Mouse (Mus musculus): ENCODE results near the gene Comt. TPM values are rescaled to one million over a fixed set of nuclear protein-coding genes. Genes with fewer than 3 reads are reported as not detected.

The Comt gene
- polyA plus RNA-seq, 1 experiment: 7.4 TPM

- Histone ChIP-seq H3K36me3 (ENCODE audit: control insufficient read depth) (peaks cover 97% of the 10 kb centered on the region), H3K27me3 (ENCODE audit: control insufficient read depth) (no peaks in the 10 kb centered on the region), H3K4me3 (replicated peaks) (no peak overlapping the region), H3K9me3 (ENCODE audit: control insufficient read depth, low read length) (no peaks in the 10 kb centered on the region), H3K4me1 (ENCODE audit: control insufficient read depth) (peaks cover 66% of the 10 kb centered on the region)
- TF ChIP-seq GATA1 (IDR thresholded peaks at IDR 0.05; ENCODE audit: low read length) (no peak), TAL1 (IDR thresholded peaks at IDR 0.05; ENCODE audit: low read length) (no peak)
These were observed 9.2 kb downstream of the Comt start for GRCm38 (mm10) chr16:18417491-18417890.

GRCm38 (mm10) chr16:18416837-18417236, 9.8 kb downstream of the Comt start:
- Histone ChIP-seq H3K9me3 (ENCODE audit: control insufficient read depth, low read length) (no peaks in the 10 kb centered on the region), H3K4me3 (replicated peaks) (no peak overlapping the region), H3K4me1 (ENCODE audit: control insufficient read depth) (peaks cover 63% of the 10 kb centered on the region), H3K27me3 (ENCODE audit: control insufficient read depth) (no peaks in the 10 kb centered on the region), H3K36me3 (ENCODE audit: control insufficient read depth) (peaks cover 97% of the 10 kb centered on the region)
- TF ChIP-seq TAL1 (IDR thresholded peaks at IDR 0.05; ENCODE audit: low read length) (no peak), GATA1 (IDR thresholded peaks at IDR 0.05; ENCODE audit: low read length) (no peak)

GRCm38 (mm10) chr16:18416094-18416761, 10.4 kb downstream of the Comt start:
- Histone ChIP-seq H3K4me1 (ENCODE audit: control insufficient read depth) (peaks cover 63% of the 10 kb centered on the region), H3K9me3 (ENCODE audit: control insufficient read depth, low read length) (no peaks in the 10 kb centered on the region), H3K36me3 (ENCODE audit: control insufficient read depth) (peaks cover 97% of the 10 kb centered on the region), H3K27me3 (ENCODE audit: control insufficient read depth) (no peaks in the 10 kb centered on the region), H3K4me3 (replicated peaks) (no peak overlapping the region)
- TF ChIP-seq GATA1 (IDR thresholded peaks at IDR 0.05; ENCODE audit: low read length): no peak
- TF ChIP-seq TAL1 (IDR thresholded peaks at IDR 0.05; ENCODE audit: low read length): no peak

GRCm38 (mm10) chr16:18413032-18413816, 13.4 kb downstream of the Comt start:
- H3K36me3 ChIP-seq (ENCODE audit: control insufficient read depth): peaks cover 97% of the 10 kb centered on the region
- no peak overlapping the region for H3K4me3 ChIP-seq (replicated peaks)
- H3K4me1 ChIP-seq (ENCODE audit: control insufficient read depth): peaks cover 34% of the 10 kb centered on the region

GRCm38 (mm10) chr16:18411802-18412476, 14.7 kb downstream of the Comt start:
- no peak overlapping the region for H3K4me3 ChIP-seq (replicated peaks)

More at GRCm38 (mm10) chr16:18413032-18413816, 13.4 kb downstream of the Comt start:
- H3K9me3 ChIP-seq (ENCODE audit: control insufficient read depth, low read length): no peaks in the 10 kb centered on the region
- TF ChIP-seq GATA1 (IDR thresholded peaks at IDR 0.05; ENCODE audit: low read length) (no peak), TAL1 (IDR thresholded peaks at IDR 0.05; ENCODE audit: low read length) (no peak)
- no peaks in the 10 kb centered on the region for H3K27me3 ChIP-seq (ENCODE audit: control insufficient read depth)

GRCm38 (mm10) chr16:18411026-18411649, 15.5 kb downstream of the Comt start:
- TF ChIP-seq TAL1 (IDR thresholded peaks at IDR 0.05; ENCODE audit: low read length) (no peak), GATA1 (IDR thresholded peaks at IDR 0.05; ENCODE audit: low read length) (no peak)
- peaks cover 27% of the 10 kb centered on the region for H3K4me1 ChIP-seq (ENCODE audit: control insufficient read depth)
- no peak overlapping the region for H3K4me3 ChIP-seq (replicated peaks)
- H3K27me3 ChIP-seq (ENCODE audit: control insufficient read depth): no peaks in the 10 kb centered on the region
- H3K36me3 ChIP-seq (ENCODE audit: control insufficient read depth): peaks cover 98% of the 10 kb centered on the region
- no peaks in the 10 kb centered on the region for H3K9me3 ChIP-seq (ENCODE audit: control insufficient read depth, low read length)

More at GRCm38 (mm10) chr16:18411802-18412476, 14.7 kb downstream of the Comt start:
- no peaks in the 10 kb centered on the region for H3K27me3 ChIP-seq (ENCODE audit: control insufficient read depth)
- no peak for TF ChIP-seq GATA1 (IDR thresholded peaks at IDR 0.05; ENCODE audit: low read length)
- no peak for TF ChIP-seq TAL1 (IDR thresholded peaks at IDR 0.05; ENCODE audit: low read length)
- H3K9me3 ChIP-seq (ENCODE audit: control insufficient read depth, low read length): no peaks in the 10 kb centered on the region
- peaks cover 98% of the 10 kb centered on the region for H3K36me3 ChIP-seq (ENCODE audit: control insufficient read depth)
- H3K4me1 ChIP-seq (ENCODE audit: control insufficient read depth): peaks cover 29% of the 10 kb centered on the region

- no peak for TF ChIP-seq TAL1 (IDR thresholded peaks at IDR 0.05; ENCODE audit: low read length)
- TF ChIP-seq GATA1 (IDR thresholded peaks at IDR 0.05; ENCODE audit: low read length): no peak
- H3K27me3 ChIP-seq (ENCODE audit: control insufficient read depth): no peaks in the 10 kb centered on the region
- H3K9me3 ChIP-seq (ENCODE audit: control insufficient read depth, low read length): no peaks in the 10 kb centered on the region
- peaks cover 97% of the 10 kb centered on the region for H3K36me3 ChIP-seq (ENCODE audit: control insufficient read depth)
- peaks cover 28% of the 10 kb centered on the region for H3K4me1 ChIP-seq (ENCODE audit: control insufficient read depth)
- no peak overlapping the region for H3K4me3 ChIP-seq (replicated peaks)
These were observed 16.2 kb downstream of the Comt start for GRCm38 (mm10) chr16:18410418-18410817.

GRCm38 (mm10) chr16:18409776-18410175, 16.9 kb downstream of the Comt start:
- Histone ChIP-seq H3K9me3 (ENCODE audit: control insufficient read depth, low read length) (no peaks in the 10 kb centered on the region), H3K4me3 (replicated peaks) (no peak overlapping the region), H3K4me1 (ENCODE audit: control insufficient read depth) (peaks cover 33% of the 10 kb centered on the region), H3K36me3 (ENCODE audit: control insufficient read depth) (peaks cover 97% of the 10 kb centered on the region), H3K27me3 (ENCODE audit: control insufficient read depth) (no peaks in the 10 kb centered on the region)
- TF ChIP-seq TAL1 (IDR thresholded peaks at IDR 0.05; ENCODE audit: low read length) (no peak), GATA1 (IDR thresholded peaks at IDR 0.05; ENCODE audit: low read length) (no peak)
